Mouse (Mus musculus): ENCODE results near the gene Zfp120. TPM values are rescaled to one million over a fixed set of nuclear protein-coding genes. Genes with fewer than 3 reads are reported as not detected.
"Not testable (repeated sequence)": the region's sequence is repeated elsewhere in the genome, so short reads cannot be mapped to it uniquely, and the experiment has no call there.

Zfp120 gene
- 5.9 and 9.5 TPM in 2 replicates for polyA plus RNA-seq (2014; fragmentation: Nextera tagmentation; extraction: Ambion mirVana)

GRCm38 (mm10) chr2:150136435-150136897, at the start of gene Zfp120:
Gene Zfp120 (minus strand): TSS chr2:150136708.
- no peaks in the 10 kb centered on the region for H3K9me3 ChIP-seq (replicated peaks; ENCODE audit: control insufficient read depth, low read length)
- WGBS: 0% methylated on average over 13 of the region's 13 CpGs
- ATAC-seq (replicated peaks; ENCODE audit: insufficient number of reproducible peaks, low FRiP score, low TSS enrichment, low read depth) (peak; percentile 100), DNase-seq (ENCODE audit: low spot score) (peak; percentile 93)
- H3K4me1 ChIP-seq (ENCODE audit: control insufficient read depth, insufficient read depth, low read length): no peaks in the 10 kb centered on the region
- no peaks in the 10 kb centered on the region for H3K27me3 ChIP-seq (ENCODE audit: control insufficient read depth, insufficient read depth, low read length)
- H3K36me3 ChIP-seq (replicated peaks; ENCODE audit: control insufficient read depth, insufficient read depth, low read depth, low read length): no peaks in the 10 kb centered on the region
- H3K4me3 ChIP-seq (ENCODE audit: low read depth, low read length): peak within 1 kb of the TSS; percentile 74
- H3K4me2 ChIP-seq (ENCODE audit: low read depth, low read length): peak within 1 kb of the TSS; percentile 43
- H3K27ac ChIP-seq (replicated peaks; ENCODE audit: low read depth, low read length): no peak within 1 kb of the TSS
- H3K9ac ChIP-seq (replicated peaks; ENCODE audit: low read length): peak within 1 kb of the TSS; percentile 73

GRCm38 (mm10) chr2:150181570-150181999, 45.1 kb upstream of the Zfp120 start, which contains the start of gene Gm14139:
Gene Gm14139 (plus strand): TSS chr2:150181755.
- WGBS: 81% methylated on average over 7 of the region's 7 CpGs
- DNase-seq (ENCODE audit: low spot score); ATAC-seq (replicated peaks; ENCODE audit: insufficient number of reproducible peaks, low FRiP score, low TSS enrichment, low read depth); H3K4me1 ChIP-seq (ENCODE audit: control insufficient read depth, insufficient read depth, low read length); H3K4me3 ChIP-seq (ENCODE audit: low read depth, low read length); H3K27ac ChIP-seq (replicated peaks; ENCODE audit: low read depth, low read length); H3K27me3 ChIP-seq (ENCODE audit: control insufficient read depth, insufficient read depth, low read length); H3K4me2 ChIP-seq (ENCODE audit: low read depth, low read length); H3K9ac ChIP-seq (replicated peaks; ENCODE audit: low read length); H3K9me3 ChIP-seq (replicated peaks; ENCODE audit: control insufficient read depth, low read length); H3K36me3 ChIP-seq (replicated peaks; ENCODE audit: control insufficient read depth, insufficient read depth, low read depth, low read length): not testable (repeated sequence)

GRCm38 (mm10) chr2:150181046-150181445, 44.5 kb upstream of the Zfp120 start:
- DNase-seq (ENCODE audit: low spot score); ATAC-seq (replicated peaks; ENCODE audit: insufficient number of reproducible peaks, low FRiP score, low TSS enrichment, low read depth): not testable (repeated sequence)

GRCm38 (mm10) chr2:150179579-150179978, 43.1 kb upstream of the Zfp120 start, which contains the start of gene Gm10770:
Gene Gm10770 (minus strand): TSS chr2:150179679.
- not testable (repeated sequence) for DNase-seq (ENCODE audit: low spot score); H3K4me1 ChIP-seq (ENCODE audit: control insufficient read depth, insufficient read depth, low read length); H3K36me3 ChIP-seq (replicated peaks; ENCODE audit: control insufficient read depth, insufficient read depth, low read depth, low read length); ATAC-seq (replicated peaks; ENCODE audit: insufficient number of reproducible peaks, low FRiP score, low TSS enrichment, low read depth); H3K27me3 ChIP-seq (ENCODE audit: control insufficient read depth, insufficient read depth, low read length); H3K27ac ChIP-seq (replicated peaks; ENCODE audit: low read depth, low read length); H3K4me2 ChIP-seq (ENCODE audit: low read depth, low read length); H3K9me3 ChIP-seq (replicated peaks; ENCODE audit: control insufficient read depth, low read length); H3K4me3 ChIP-seq (ENCODE audit: low read depth, low read length); H3K9ac ChIP-seq (replicated peaks; ENCODE audit: low read length)
- 76% methylated on average over 4 of the region's 4 CpGs for WGBS

More at GRCm38 (mm10) chr2:150181046-150181445, 44.5 kb upstream of the Zfp120 start:
- H3K27me3 ChIP-seq (ENCODE audit: control insufficient read depth, insufficient read depth, low read length); H3K4me3 ChIP-seq (ENCODE audit: low read depth, low read length); H3K9ac ChIP-seq (replicated peaks; ENCODE audit: low read length); H3K27ac ChIP-seq (replicated peaks; ENCODE audit: low read depth, low read length); H3K9me3 ChIP-seq (replicated peaks; ENCODE audit: control insufficient read depth, low read length); H3K4me1 ChIP-seq (ENCODE audit: control insufficient read depth, insufficient read depth, low read length); H3K4me2 ChIP-seq (ENCODE audit: low read depth, low read length); H3K36me3 ChIP-seq (replicated peaks; ENCODE audit: control insufficient read depth, insufficient read depth, low read depth, low read length): not testable (repeated sequence)

- H3K27ac ChIP-seq (replicated peaks; ENCODE audit: low read depth, low read length): no peak overlapping the region
- no peak overlapping the region for H3K4me3 ChIP-seq (ENCODE audit: low read depth, low read length)
- H3K4me1 ChIP-seq (ENCODE audit: control insufficient read depth, insufficient read depth, low read length): no peaks in the 10 kb centered on the region
Observed at GRCm38 (mm10) chr2:150173833-150174232, 37.3 kb upstream of the Zfp120 start.

GRCm38 (mm10) chr2:150166703-150167102, 30.2 kb upstream of the Zfp120 start:
- Histone ChIP-seq H3K4me1 (ENCODE audit: control insufficient read depth, insufficient read depth, low read length) (no peaks in the 10 kb centered on the region), H3K4me2 (ENCODE audit: low read depth, low read length) (no peak overlapping the region), H3K27me3 (ENCODE audit: control insufficient read depth, insufficient read depth, low read length) (no peaks in the 10 kb centered on the region), H3K9me3 (replicated peaks; ENCODE audit: control insufficient read depth, low read length) (no peaks in the 10 kb centered on the region), H3K36me3 (replicated peaks; ENCODE audit: control insufficient read depth, insufficient read depth, low read depth, low read length) (no peaks in the 10 kb centered on the region), H3K27ac (replicated peaks; ENCODE audit: low read depth, low read length) (no peak overlapping the region), H3K4me3 (ENCODE audit: low read depth, low read length) (no peak overlapping the region), H3K9ac (replicated peaks; ENCODE audit: low read length) (no peak overlapping the region)
- ATAC-seq (replicated peaks; ENCODE audit: insufficient number of reproducible peaks, low FRiP score, low TSS enrichment, low read depth): no peak
- DNase-seq (ENCODE audit: low spot score): no peak

More at GRCm38 (mm10) chr2:150173833-150174232, 37.3 kb upstream of the Zfp120 start:
- Histone ChIP-seq H3K36me3 (replicated peaks; ENCODE audit: control insufficient read depth, insufficient read depth, low read depth, low read length) (no peaks in the 10 kb centered on the region), H3K9ac (replicated peaks; ENCODE audit: low read length) (no peak overlapping the region), H3K9me3 (replicated peaks; ENCODE audit: control insufficient read depth, low read length) (no peaks in the 10 kb centered on the region; the same call in 1 of the 2 replicates), H3K4me2 (ENCODE audit: low read depth, low read length) (no peak overlapping the region), H3K27me3 (ENCODE audit: control insufficient read depth, insufficient read depth, low read length) (no peaks in the 10 kb centered on the region)
- DNase-seq (ENCODE audit: low spot score): no peak
- no peak for ATAC-seq (replicated peaks; ENCODE audit: insufficient number of reproducible peaks, low FRiP score, low TSS enrichment, low read depth)

GRCm38 (mm10) chr2:150132773-150133172, 3.7 kb downstream of the Zfp120 start:
- Histone ChIP-seq H3K9me3 (replicated peaks; ENCODE audit: control insufficient read depth, low read length) (no peaks in the 10 kb centered on the region), H3K9ac (replicated peaks; ENCODE audit: low read length) (no peak overlapping the region), H3K27ac (replicated peaks; ENCODE audit: low read depth, low read length) (no peak overlapping the region), H3K4me1 (ENCODE audit: control insufficient read depth, insufficient read depth, low read length) (no peaks in the 10 kb centered on the region), H3K36me3 (replicated peaks; ENCODE audit: control insufficient read depth, insufficient read depth, low read depth, low read length) (no peaks in the 10 kb centered on the region), H3K4me3 (ENCODE audit: low read depth, low read length) (no peak overlapping the region), H3K27me3 (ENCODE audit: control insufficient read depth, insufficient read depth, low read length) (no peaks in the 10 kb centered on the region), H3K4me2 (ENCODE audit: low read depth, low read length) (no peak overlapping the region)
- no peak for ATAC-seq (replicated peaks; ENCODE audit: insufficient number of reproducible peaks, low FRiP score, low TSS enrichment, low read depth)
- no peak for DNase-seq (ENCODE audit: low spot score)
- 89% methylated on average over 2 of the region's 2 CpGs for WGBS

GRCm38 (mm10) chr2:150132002-150132401, 4.5 kb downstream of the Zfp120 start:
- not testable (repeated sequence) for H3K27ac ChIP-seq (replicated peaks; ENCODE audit: low read depth, low read length); H3K4me2 ChIP-seq (ENCODE audit: low read depth, low read length); H3K4me3 ChIP-seq (ENCODE audit: low read depth, low read length); ATAC-seq (replicated peaks; ENCODE audit: insufficient number of reproducible peaks, low FRiP score, low TSS enrichment, low read depth); H3K9ac ChIP-seq (replicated peaks; ENCODE audit: low read length); H3K4me1 ChIP-seq (ENCODE audit: control insufficient read depth, insufficient read depth, low read length); H3K36me3 ChIP-seq (replicated peaks; ENCODE audit: control insufficient read depth, insufficient read depth, low read depth, low read length); DNase-seq (ENCODE audit: low spot score); H3K9me3 ChIP-seq (replicated peaks; ENCODE audit: control insufficient read depth, low read length); H3K27me3 ChIP-seq (ENCODE audit: control insufficient read depth, insufficient read depth, low read length)
- WGBS: 88% methylated on average over 1 of the region's 1 CpGs

All from embryonic facial prominence, embryonic 11.5 days (tissue).